Mouse (Mus musculus): ENCODE results near the gene Rgs12. TPM values are rescaled to one million over a fixed set of nuclear protein-coding genes. Genes with fewer than 3 reads are reported as not detected.

Gene Rgs12
- polyA plus RNA-seq, 1 experiment, result 4.7 TPM

DNA sequence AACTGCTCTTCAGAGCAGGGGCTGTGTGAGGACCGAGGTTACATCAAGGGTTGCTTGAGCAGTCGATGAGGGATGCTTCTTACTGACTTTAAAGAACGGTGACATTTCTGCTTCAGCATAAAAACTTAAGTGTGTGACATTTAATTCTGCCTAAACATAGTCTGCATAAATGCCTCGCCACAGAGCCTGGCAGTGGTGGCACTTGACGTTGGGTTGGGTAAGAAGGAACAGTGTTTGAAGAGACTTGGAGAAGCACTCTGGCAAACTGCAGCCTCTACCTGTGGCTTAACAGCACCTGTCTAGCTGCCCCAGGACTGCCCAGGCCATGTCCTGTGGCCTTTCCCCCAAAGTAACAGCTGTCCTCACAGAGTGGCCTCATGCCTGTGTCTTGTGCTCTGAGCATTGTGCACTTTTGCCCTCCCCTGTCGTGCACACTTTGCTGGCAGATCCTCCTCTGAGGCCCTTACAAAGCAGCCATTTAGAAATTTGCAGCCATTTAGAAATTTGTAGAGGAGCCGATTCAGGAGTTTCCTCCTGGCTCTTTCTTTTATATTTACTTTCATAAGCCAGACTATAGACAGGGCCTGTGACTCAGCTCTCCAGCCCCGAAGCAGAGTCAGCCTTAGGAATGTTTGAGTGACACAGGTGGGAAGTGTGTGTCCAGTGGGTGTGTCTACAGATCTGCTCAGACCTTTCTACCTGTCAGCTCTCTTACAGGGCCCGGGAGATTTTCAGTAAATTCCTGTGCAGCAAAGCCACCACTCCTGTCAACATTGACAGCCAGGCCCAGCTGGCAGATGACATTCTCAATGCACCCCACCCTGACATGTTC, 71.4 kb downstream of the Rgs12 start:
- Histone ChIP-seq H3K4me3 (ENCODE audit: insufficient read depth, low read depth, low read length) (no peak overlapping the region), H3K27ac (replicated peaks; ENCODE audit: low read depth, low read length) (no peak overlapping the region)

DNA sequence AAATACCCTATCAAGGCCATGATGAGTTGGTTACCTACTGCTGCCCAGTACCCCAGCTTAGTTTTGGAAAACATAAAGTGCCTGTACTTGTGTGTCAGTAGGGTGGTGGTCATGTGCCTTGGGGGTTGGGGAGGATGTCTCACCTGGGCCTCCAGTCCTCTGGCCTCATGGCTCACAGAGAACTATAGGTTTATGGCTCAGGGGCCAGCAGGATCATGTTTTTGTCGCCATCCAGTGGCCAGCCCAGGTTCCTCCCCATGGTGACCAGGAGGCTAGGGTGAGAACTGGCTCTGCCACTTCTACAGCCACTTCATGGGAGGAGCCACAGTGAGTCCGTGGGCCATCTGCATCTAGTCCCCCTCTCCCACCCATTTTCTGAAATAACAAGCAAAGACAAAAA, 75.7 kb downstream of the Rgs12 start:
- no peak overlapping the region for H3K27ac ChIP-seq (replicated peaks; ENCODE audit: low read depth, low read length)
- H3K4me1 ChIP-seq (ENCODE audit: control insufficient read depth, insufficient read depth, insufficient read length, low read length), result peaks cover 12% of the 10 kb centered on the region; the same call in 1 of the 2 replicates
- H3K4me3 ChIP-seq (ENCODE audit: insufficient read depth, low read depth, low read length), result no peak overlapping the region

More for the DNA sequence above, 71.4 kb downstream of the Rgs12 start:
- no peaks in the 10 kb centered on the region for H3K4me1 ChIP-seq (ENCODE audit: control insufficient read depth, insufficient read depth, insufficient read length, low read length)

DNA sequence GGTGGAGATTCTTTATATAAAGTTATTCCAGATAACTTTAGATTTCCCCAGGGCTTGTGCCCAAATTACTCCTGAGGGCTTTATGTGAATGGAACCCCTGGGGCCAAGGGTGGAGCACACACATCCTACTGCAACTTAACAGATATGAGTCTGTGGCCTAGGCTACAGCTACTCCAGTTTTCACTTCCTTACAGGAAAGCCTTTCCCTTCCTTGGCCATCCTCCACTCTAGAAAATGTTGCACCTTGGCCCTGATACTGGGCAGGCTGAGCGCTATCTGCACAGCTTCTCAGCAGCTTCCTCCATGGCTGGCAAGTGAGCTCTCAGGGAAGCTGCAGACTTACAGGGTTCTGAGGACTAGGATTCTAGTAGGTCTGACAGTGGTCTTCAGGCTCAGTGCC, 80.1 kb downstream of the Rgs12 start:
- peak overlapping the region; percentile 79 for H3K27ac ChIP-seq (replicated peaks; ENCODE audit: low read depth, low read length)
- peaks cover 14% of the 10 kb centered on the region; the same call in 1 of the 2 replicates for H3K4me1 ChIP-seq (ENCODE audit: control insufficient read depth, insufficient read depth, insufficient read length, low read length)
- H3K4me3 ChIP-seq (ENCODE audit: insufficient read depth, low read depth, low read length), result no peak overlapping the region

DNA sequence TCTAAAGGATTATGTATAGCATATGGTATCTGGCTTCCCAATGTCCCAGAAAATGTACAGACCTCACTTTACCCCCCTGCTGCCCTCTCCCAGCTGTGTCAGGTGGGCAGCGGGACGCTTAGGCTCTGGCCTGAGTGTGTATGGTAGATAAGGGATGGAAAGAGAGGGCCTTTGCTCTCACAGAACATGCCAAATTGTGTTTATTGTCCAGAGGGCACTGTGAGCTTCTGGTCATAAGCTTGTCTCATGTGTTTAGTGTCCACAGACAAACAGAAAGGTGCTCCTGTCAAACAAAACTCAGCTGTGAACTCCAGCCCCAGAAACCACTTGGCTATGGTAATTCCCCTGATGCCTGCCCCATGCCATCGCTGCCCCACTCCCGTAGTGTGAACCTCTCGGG, 80.5 kb downstream of the Rgs12 start:
- Histone ChIP-seq H3K4me3 (ENCODE audit: insufficient read depth, low read depth, low read length) (no peak overlapping the region), H3K27ac (replicated peaks; ENCODE audit: low read depth, low read length) (peak overlapping the region; percentile 65), H3K4me1 (ENCODE audit: control insufficient read depth, insufficient read depth, insufficient read length, low read length) (peaks cover 17% of the 10 kb centered on the region; the same call in 1 of the 2 replicates)

DNA sequence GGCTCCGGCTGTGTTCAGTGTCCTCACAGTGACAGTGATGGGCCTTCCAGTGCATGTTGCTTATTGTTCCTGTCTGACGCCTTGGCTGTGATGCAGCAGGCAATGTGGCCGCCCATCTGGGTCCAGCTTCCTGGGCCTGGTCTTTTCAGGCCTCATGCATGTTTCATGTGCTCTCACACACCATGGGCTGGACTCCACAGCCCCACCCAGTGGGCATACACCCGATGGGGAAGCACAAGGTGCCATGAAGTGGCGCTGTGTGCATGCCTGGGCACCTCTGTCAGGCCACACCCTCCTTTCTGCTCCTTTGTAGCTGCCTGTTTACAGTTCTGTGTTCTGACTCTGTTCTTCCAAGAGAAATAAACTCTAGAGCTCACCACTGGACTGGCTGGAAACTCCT, 83.8 kb downstream of the Rgs12 start:
- peaks cover 35% of the 10 kb centered on the region for H3K4me1 ChIP-seq (ENCODE audit: control insufficient read depth, insufficient read depth, insufficient read length, low read length)
- no peak overlapping the region for H3K27ac ChIP-seq (replicated peaks; ENCODE audit: low read depth, low read length)
- no peak overlapping the region for H3K4me3 ChIP-seq (ENCODE audit: insufficient read depth, low read depth, low read length)

DNA sequence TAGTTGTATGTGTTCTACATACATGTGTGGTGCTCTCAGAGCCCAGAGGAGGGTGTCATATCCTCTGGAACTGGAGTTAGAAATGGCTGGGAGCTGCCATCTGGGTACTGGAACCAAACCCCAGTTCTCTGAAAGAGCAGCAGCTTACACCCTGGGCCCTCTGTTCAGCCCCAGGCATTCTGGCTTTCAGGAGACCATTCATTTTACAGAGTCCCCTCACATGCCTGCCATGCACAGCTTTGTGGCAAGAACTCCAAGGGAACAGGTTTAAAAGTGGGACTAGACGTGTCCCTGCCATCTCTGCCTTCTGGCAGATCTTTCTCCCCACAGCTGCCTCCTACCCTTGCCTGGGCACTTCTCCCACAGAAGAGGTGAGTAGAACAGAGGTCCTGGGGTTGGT, 84.4 kb downstream of the Rgs12 start:
- Histone ChIP-seq H3K4me1 (ENCODE audit: control insufficient read depth, insufficient read depth, insufficient read length, low read length) (peaks cover 34% of the 10 kb centered on the region), H3K27ac (replicated peaks; ENCODE audit: low read depth, low read length) (no peak overlapping the region)

DNA sequence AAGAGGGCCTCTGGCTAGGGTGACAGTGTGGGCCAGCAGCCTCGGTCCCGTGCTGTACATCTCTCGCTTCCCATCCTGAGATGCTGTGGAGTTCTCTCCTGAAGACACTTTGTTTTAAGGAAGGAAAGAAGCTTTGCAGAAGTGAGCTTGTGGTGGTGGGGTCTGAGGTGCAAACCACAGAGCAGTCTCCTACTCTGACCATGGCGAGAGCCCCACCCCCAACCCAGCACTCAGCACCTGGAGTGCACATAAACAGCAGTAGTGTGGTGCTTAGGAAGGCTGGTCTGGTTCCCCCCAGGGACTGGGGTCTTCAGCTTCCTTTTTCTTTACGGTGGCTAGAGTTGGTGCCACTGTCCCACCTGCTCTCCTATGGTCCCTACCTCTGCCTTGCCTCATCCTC, 85.9 kb downstream of the Rgs12 start:
- Histone ChIP-seq H3K4me3 (ENCODE audit: insufficient read depth, low read depth, low read length) (no peak overlapping the region), H3K27ac (replicated peaks; ENCODE audit: low read depth, low read length) (peak overlapping the region; percentile 69), H3K4me1 (ENCODE audit: control insufficient read depth, insufficient read depth, insufficient read length, low read length) (peaks cover 23% of the 10 kb centered on the region)

More for the DNA sequence above, 84.4 kb downstream of the Rgs12 start:
- H3K4me3 ChIP-seq (ENCODE audit: insufficient read depth, low read depth, low read length), result no peak overlapping the region

DNA sequence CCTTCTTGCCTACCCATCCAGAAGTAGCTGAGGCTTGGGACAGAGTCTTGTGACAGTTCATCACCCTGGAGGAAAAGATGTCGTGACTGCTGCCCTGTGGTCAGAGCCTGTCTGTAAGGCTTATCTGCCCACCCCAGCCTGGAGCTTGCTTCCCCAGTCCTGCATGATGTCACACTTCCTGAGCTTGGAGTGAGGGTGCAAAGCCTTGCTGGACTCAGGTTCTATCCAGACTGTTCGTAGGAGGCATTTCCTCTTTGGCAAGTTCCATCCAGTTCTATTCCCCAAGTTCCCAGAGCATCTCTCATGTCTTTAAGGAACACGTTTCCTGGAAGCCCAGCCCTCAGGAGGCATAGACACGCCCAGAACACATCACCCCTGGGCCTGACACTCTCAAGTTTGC, 86.5 kb downstream of the Rgs12 start:
- Histone ChIP-seq H3K27ac (replicated peaks; ENCODE audit: low read depth, low read length) (peak overlapping the region; percentile 69), H3K4me3 (ENCODE audit: insufficient read depth, low read depth, low read length) (no peak overlapping the region), H3K4me1 (ENCODE audit: control insufficient read depth, insufficient read depth, insufficient read length, low read length) (peaks cover 23% of the 10 kb centered on the region)

DNA sequence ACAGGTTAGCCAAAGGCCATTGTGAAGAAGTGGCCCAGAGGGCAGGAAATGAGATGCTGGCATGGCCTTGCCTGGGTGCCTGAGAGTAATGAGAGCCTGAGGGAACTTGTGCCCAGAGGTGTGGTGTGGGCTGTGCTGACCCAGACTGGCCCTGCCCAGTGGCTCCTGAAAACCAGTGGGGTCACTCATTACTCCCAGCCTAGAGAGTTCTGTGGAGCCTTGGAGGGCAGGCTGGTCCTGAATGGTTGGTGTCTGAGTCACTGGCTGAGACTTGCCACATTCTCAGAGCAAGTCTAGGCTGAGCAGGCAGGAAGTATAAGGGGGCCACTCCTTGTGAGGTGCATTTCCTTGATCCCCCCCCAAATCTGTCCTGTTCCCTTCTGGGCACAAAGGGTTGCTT, 88.2 kb downstream of the Rgs12 start:
- Histone ChIP-seq H3K4me3 (ENCODE audit: insufficient read depth, low read depth, low read length) (no peak overlapping the region), H3K27ac (replicated peaks; ENCODE audit: low read depth, low read length) (no peak overlapping the region), H3K4me1 (ENCODE audit: control insufficient read depth, insufficient read depth, insufficient read length, low read length) (peaks cover 24% of the 10 kb centered on the region)

DNA sequence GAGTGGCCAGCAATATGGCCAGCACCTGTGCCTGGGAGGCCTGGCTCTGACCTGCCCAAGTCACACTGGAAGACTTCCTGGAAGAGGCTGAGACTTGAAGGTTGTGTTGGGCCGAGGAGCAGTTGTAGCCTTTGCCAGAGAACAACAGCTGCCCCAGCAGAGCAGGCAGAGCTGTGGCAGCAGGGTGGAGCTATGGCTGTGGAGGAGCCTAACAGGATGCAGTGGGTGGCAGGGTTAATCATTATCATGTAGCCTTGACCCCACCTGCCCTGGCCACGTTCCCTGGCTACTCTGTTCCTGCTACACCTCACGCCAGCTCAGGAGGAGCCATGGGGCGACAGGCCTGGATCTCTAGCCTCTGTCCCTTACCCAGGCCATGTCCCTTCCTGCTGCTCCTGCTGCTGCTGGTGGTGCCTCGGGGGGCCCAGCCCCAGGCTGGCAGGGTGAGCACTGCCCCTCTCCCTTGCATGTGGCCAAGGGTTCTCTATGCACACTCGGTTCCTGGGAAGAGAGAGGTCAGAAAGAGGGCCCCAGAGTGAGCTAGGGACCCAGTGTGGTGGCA, 92.1 kb downstream of the Rgs12 start, which contains the start of gene Hgfac:
Hgfac (plus strand) TSS at position 242 of the 562 bp plus-strand sequence.
- H3K27ac ChIP-seq (replicated peaks; ENCODE audit: low read depth, low read length), result no peak within 1 kb of the TSS
- H3K4me3 ChIP-seq (ENCODE audit: insufficient read depth, low read depth, low read length), result no peak within 1 kb of the TSS
- H3K4me1 ChIP-seq (ENCODE audit: control insufficient read depth, insufficient read depth, insufficient read length, low read length), result peaks cover 8% of the 10 kb centered on the region

DNA sequence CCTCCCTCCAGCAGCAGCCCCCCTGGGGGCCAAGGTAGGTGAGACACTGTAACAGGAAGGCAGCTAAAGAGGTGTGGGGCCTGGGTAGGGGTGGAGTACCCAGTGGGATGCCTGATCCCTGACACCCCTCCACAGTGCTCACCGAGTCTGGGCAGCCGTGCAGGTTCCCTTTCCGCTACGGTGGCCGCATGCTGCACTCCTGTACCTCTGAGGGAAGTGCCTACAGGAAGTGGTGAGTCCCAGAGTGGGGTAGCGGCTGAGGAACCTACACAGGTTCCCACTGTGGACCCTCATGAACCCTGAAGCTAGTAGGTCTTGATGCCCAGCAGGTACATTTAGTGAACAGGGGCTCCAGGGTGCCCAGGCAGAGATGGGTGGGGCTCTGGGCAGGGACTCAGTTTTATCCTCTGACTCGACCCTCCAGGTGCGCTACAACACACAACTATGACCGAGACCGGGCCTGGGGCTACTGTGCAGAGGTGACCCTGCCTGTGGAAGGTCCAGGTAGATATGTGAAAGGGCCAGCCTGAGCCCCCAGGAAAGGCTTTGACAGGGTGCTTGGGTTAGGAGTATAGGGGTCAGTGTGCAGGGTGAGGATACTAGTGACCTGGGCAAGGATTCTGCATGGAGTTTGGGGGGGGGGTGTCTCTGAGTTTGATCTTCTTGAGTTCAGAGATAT, 93.3 kb downstream of the Rgs12 start:
- H3K4me1 ChIP-seq (ENCODE audit: control insufficient read depth, insufficient read depth, insufficient read length, low read length), result peaks cover 2% of the 10 kb centered on the region; the same call in 1 of the 2 replicates
- no peak overlapping the region for H3K27ac ChIP-seq (replicated peaks; ENCODE audit: low read depth, low read length)

DNA sequence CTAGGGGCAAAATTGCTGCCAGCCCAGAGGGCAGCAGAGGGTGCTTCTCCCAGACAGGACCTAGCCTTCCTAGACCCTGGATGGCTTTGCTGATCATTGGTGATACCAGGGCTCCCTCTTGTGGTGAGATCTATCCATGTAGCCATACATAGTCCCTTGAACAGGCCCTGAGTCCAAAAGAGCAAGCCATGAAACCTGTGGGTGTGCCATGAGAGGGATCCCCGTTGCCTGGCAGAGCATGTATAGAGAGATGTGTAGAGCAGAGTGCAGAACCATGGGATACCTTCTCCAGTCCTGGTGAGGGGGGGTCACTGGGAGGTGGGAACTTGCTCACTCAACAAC, 93.8 kb downstream of the Rgs12 start:
- Histone ChIP-seq H3K27ac (replicated peaks; ENCODE audit: low read depth, low read length) (no peak overlapping the region), H3K4me1 (ENCODE audit: control insufficient read depth, insufficient read depth, insufficient read length, low read length) (peaks cover 2% of the 10 kb centered on the region; the same call in 1 of the 2 replicates), H3K4me3 (ENCODE audit: insufficient read depth, low read depth, low read length) (no peak overlapping the region)

More for the DNA sequence above, 93.3 kb downstream of the Rgs12 start:
- no peak overlapping the region for H3K4me3 ChIP-seq (ENCODE audit: insufficient read depth, low read depth, low read length)

DNA sequence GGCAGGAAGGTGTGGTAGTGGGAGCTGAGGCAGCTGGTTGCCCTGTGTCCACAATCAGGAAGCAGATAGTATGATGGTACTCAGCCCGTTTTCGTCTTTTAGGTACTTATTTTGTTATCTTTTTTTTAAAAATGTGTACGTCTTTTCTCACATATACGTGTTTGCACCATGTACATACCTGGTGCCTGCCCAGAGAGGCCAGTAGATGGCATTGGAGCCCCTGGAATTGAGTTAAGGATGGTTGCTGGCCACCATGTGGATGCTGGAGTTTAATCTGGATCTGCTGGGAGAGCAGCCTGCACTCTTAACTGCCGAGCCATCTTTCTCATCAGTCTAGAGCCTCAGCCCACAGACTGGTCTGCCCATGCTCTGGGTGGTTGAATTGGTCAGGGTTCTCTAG, 101.3 kb downstream of the Rgs12 start:
- Histone ChIP-seq H3K27ac (replicated peaks; ENCODE audit: low read depth, low read length) (no peak overlapping the region), H3K4me3 (ENCODE audit: insufficient read depth, low read depth, low read length) (no peak overlapping the region), H3K4me1 (ENCODE audit: control insufficient read depth, insufficient read depth, insufficient read length, low read length) (no peaks in the 10 kb centered on the region)

DNA sequence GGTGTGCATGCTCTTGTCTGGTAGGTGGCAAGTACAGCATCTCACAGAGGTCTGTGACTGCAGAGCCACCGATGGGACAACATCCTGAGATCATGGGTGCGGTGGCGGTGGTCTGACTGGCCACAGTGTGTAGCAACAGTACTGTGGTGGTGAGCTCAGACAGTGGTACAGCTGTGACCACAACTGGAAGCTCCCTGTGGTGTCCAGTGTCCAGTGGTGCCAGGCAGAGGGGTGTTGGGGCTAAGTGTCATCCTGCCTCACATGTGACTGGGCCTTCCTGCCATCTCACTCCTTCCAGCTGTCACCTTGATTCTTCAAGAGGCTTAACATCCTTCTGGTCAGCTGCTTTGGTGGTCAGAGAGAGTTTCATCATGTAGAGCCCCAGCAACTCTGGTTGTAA, 105.4 kb downstream of the Rgs12 start:
- Histone ChIP-seq H3K4me3 (ENCODE audit: insufficient read depth, low read depth, low read length) (no peak overlapping the region), H3K27ac (replicated peaks; ENCODE audit: low read depth, low read length) (no peak overlapping the region), H3K4me1 (ENCODE audit: control insufficient read depth, insufficient read depth, insufficient read length, low read length) (peaks cover 3% of the 10 kb centered on the region; the same call in 1 of the 2 replicates)

DNA sequence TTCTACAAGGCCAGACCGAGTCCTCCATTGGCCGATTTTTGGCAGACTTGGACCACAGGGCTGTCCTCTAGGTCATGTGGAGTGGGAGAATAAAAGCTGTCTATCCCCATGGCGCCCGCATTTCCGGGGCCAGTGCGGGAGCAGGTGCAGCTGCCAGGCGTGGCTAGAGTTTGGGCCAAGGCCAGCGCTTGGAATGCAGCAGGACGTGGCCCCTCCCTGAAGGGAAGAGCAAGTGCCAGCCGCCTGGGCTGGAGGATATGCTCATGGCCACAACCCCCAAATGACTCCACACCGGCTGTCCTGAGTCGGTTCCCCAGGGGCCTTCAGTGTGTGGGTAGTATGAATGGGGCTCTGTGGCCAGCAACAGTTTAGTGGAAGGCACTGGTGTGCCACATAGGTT, 105.8 kb downstream of the Rgs12 start:
- Histone ChIP-seq H3K4me1 (ENCODE audit: control insufficient read depth, insufficient read depth, insufficient read length, low read length) (peaks cover 3% of the 10 kb centered on the region; the same call in 1 of the 2 replicates), H3K4me3 (ENCODE audit: insufficient read depth, low read depth, low read length) (no peak overlapping the region), H3K27ac (replicated peaks; ENCODE audit: low read depth, low read length) (no peak overlapping the region)

All from brown adipose tissue, adult 24 weeks (tissue).